Mouse (Mus musculus): ENCODE results near the gene Pax8. TPM values are rescaled to one million over a fixed set of nuclear protein-coding genes. Genes with fewer than 3 reads are reported as not detected.

Gene Pax8
- polyA plus RNA-seq, 1 experiment from 2014 or later = not detected

- H3K79me2 ChIP-seq (ENCODE audit: inconsistent target) = no peaks in the 10 kb centered on the region
- 24% methylated on average over 29 of the region's 29 CpGs for whole genome bisulfite sequencing (ENCODE audit: missing documents)
- no peak overlapping the region for H3K27ac ChIP-seq
- H3K4me3 ChIP-seq (ENCODE audit: inconsistent target) = no peak overlapping the region
- H3K36me3 ChIP-seq (ENCODE audit: inconsistent target) = no peaks in the 10 kb centered on the region
Observed at GRCm38 (mm10) chr2:24474514-24475378, 653 bp downstream of the Pax8 start.

- Histone ChIP-seq H3K27ac (no peak overlapping the region), H3K36me3 (ENCODE audit: inconsistent target) (no peaks in the 10 kb centered on the region), H3K4me3 (ENCODE audit: inconsistent target) (no peak overlapping the region), H3K79me2 (ENCODE audit: inconsistent target) (no peaks in the 10 kb centered on the region)
- 6% methylated on average over 56 of the region's 56 CpGs for WGBS (ENCODE audit: missing documents)
Observed at GRCm38 (mm10) chr2:24473641-24474511, 1.5 kb downstream of the Pax8 start.

GRCm38 (mm10) chr2:24472677-24473076 is 2.7 kb downstream of the Pax8 start:
- WGBS (ENCODE audit: missing documents) = 19% methylated on average over 11 of the region's 11 CpGs
- no peak overlapping the region for H3K27ac ChIP-seq
- H3K4me3 ChIP-seq (ENCODE audit: inconsistent target) = no peak overlapping the region
- H3K36me3 ChIP-seq (ENCODE audit: inconsistent target) = no peaks in the 10 kb centered on the region
- no peaks in the 10 kb centered on the region for H3K79me2 ChIP-seq (ENCODE audit: inconsistent target)

GRCm38 (mm10) chr2:24472111-24472510 is 3.3 kb downstream of the Pax8 start:
- Histone ChIP-seq H3K27ac (no peak overlapping the region), H3K79me2 (ENCODE audit: inconsistent target) (no peaks in the 10 kb centered on the region), H3K4me3 (ENCODE audit: inconsistent target) (no peak overlapping the region), H3K36me3 (ENCODE audit: inconsistent target) (no peaks in the 10 kb centered on the region)
- WGBS (ENCODE audit: missing documents) = 5% methylated on average over 7 of the region's 7 CpGs

GRCm38 (mm10) chr2:24469102-24469501 is 6.3 kb downstream of the Pax8 start:
- WGBS (ENCODE audit: missing documents) = 77% methylated on average over 4 of the region's 4 CpGs
- Histone ChIP-seq H3K36me3 (ENCODE audit: inconsistent target) (no peaks in the 10 kb centered on the region), H3K79me2 (ENCODE audit: inconsistent target) (no peaks in the 10 kb centered on the region), H3K4me3 (ENCODE audit: inconsistent target) (no peak overlapping the region), H3K27ac (no peak overlapping the region)

- H3K79me2 ChIP-seq (ENCODE audit: inconsistent target) = no peaks in the 10 kb centered on the region
- no peak overlapping the region for H3K27ac ChIP-seq
- WGBS (ENCODE audit: missing documents) = 87% methylated on average over 1 of the region's 1 CpGs
- no peak overlapping the region for H3K4me3 ChIP-seq (ENCODE audit: inconsistent target)
- H3K36me3 ChIP-seq (ENCODE audit: inconsistent target) = no peaks in the 10 kb centered on the region
Observed at GRCm38 (mm10) chr2:24468430-24468829, 7.0 kb downstream of the Pax8 start.

GRCm38 (mm10) chr2:24467156-24467555 is 8.2 kb downstream of the Pax8 start:
- H3K36me3 ChIP-seq (ENCODE audit: inconsistent target) = no peaks in the 10 kb centered on the region
- no peaks in the 10 kb centered on the region for H3K79me2 ChIP-seq (ENCODE audit: inconsistent target)
- WGBS (ENCODE audit: missing documents) = 21% methylated on average over 1 of the region's 1 CpGs
- H3K27ac ChIP-seq = no peak overlapping the region
- H3K4me3 ChIP-seq (ENCODE audit: inconsistent target) = no peak overlapping the region

- H3K36me3 ChIP-seq (ENCODE audit: inconsistent target) = no peaks in the 10 kb centered on the region
- no peaks in the 10 kb centered on the region for H3K79me2 ChIP-seq (ENCODE audit: inconsistent target)
- no CpG with 5 or more reads among the region's 2 CpGs for WGBS (ENCODE audit: missing documents)
- H3K4me3 ChIP-seq (ENCODE audit: inconsistent target) = no peak overlapping the region
- H3K27ac ChIP-seq = no peak overlapping the region
Observed at GRCm38 (mm10) chr2:24460808-24461127, 14.6 kb downstream of the Pax8 start.

- WGBS (ENCODE audit: missing documents) = 56% methylated on average over 9 of the region's 9 CpGs
- H3K27ac ChIP-seq = no peak overlapping the region
- no peaks in the 10 kb centered on the region for H3K79me2 ChIP-seq (ENCODE audit: inconsistent target)
- no peak overlapping the region for H3K4me3 ChIP-seq (ENCODE audit: inconsistent target)
- no peaks in the 10 kb centered on the region for H3K36me3 ChIP-seq (ENCODE audit: inconsistent target)
Observed at GRCm38 (mm10) chr2:24460112-24460807, 15.1 kb downstream of the Pax8 start.

- Histone ChIP-seq H3K36me3 (ENCODE audit: inconsistent target) (no peaks in the 10 kb centered on the region), H3K4me3 (ENCODE audit: inconsistent target) (no peak overlapping the region), H3K79me2 (ENCODE audit: inconsistent target) (no peaks in the 10 kb centered on the region), H3K27ac (no peak overlapping the region)
- WGBS (ENCODE audit: missing documents) = 37% methylated on average over 4 of the region's 4 CpGs
Observed at GRCm38 (mm10) chr2:24456841-24457240, 18.6 kb downstream of the Pax8 start.

GRCm38 (mm10) chr2:24455057-24455855 is 20.1 kb downstream of the Pax8 start:
- WGBS (ENCODE audit: missing documents) = 85% methylated on average over 6 of the region's 6 CpGs
- Histone ChIP-seq H3K4me3 (ENCODE audit: inconsistent target) (no peak overlapping the region), H3K36me3 (ENCODE audit: inconsistent target) (no peaks in the 10 kb centered on the region), H3K79me2 (ENCODE audit: inconsistent target) (no peaks in the 10 kb centered on the region), H3K27ac (no peak overlapping the region)

- Histone ChIP-seq H3K79me2 (ENCODE audit: inconsistent target) (no peaks in the 10 kb centered on the region), H3K4me3 (ENCODE audit: inconsistent target) (no peak overlapping the region), H3K27ac (no peak overlapping the region), H3K36me3 (ENCODE audit: inconsistent target) (no peaks in the 10 kb centered on the region)
- 88% methylated on average over 1 of the region's 1 CpGs for WGBS (ENCODE audit: missing documents)
Observed at GRCm38 (mm10) chr2:24454429-24455011, 20.9 kb downstream of the Pax8 start.

- no peak overlapping the region for H3K4me3 ChIP-seq (ENCODE audit: inconsistent target)
- no peak overlapping the region for H3K27ac ChIP-seq
- WGBS (ENCODE audit: missing documents) = 96% methylated on average over 5 of the region's 5 CpGs
- H3K36me3 ChIP-seq (ENCODE audit: inconsistent target) = no peaks in the 10 kb centered on the region
- H3K79me2 ChIP-seq (ENCODE audit: inconsistent target) = no peaks in the 10 kb centered on the region
Observed at GRCm38 (mm10) chr2:24453206-24453605, 22.2 kb downstream of the Pax8 start.

GRCm38 (mm10) chr2:24449111-24449510 is 26.3 kb downstream of the Pax8 start:
- no peak overlapping the region for H3K27ac ChIP-seq
- 57% methylated on average over 4 of the region's 4 CpGs for WGBS (ENCODE audit: missing documents)
- no peaks in the 10 kb centered on the region for H3K79me2 ChIP-seq (ENCODE audit: inconsistent target)
- no peak overlapping the region for H3K4me3 ChIP-seq (ENCODE audit: inconsistent target)
- H3K36me3 ChIP-seq (ENCODE audit: inconsistent target) = no peaks in the 10 kb centered on the region

Data from macrophage (primary cell).